Mouse (Mus musculus): ENCODE results near the gene H2afv.
A peak's percentile ranks its signal among the peaks of the same experiment; 100 is the strongest.

H2afv gene

DNA sequence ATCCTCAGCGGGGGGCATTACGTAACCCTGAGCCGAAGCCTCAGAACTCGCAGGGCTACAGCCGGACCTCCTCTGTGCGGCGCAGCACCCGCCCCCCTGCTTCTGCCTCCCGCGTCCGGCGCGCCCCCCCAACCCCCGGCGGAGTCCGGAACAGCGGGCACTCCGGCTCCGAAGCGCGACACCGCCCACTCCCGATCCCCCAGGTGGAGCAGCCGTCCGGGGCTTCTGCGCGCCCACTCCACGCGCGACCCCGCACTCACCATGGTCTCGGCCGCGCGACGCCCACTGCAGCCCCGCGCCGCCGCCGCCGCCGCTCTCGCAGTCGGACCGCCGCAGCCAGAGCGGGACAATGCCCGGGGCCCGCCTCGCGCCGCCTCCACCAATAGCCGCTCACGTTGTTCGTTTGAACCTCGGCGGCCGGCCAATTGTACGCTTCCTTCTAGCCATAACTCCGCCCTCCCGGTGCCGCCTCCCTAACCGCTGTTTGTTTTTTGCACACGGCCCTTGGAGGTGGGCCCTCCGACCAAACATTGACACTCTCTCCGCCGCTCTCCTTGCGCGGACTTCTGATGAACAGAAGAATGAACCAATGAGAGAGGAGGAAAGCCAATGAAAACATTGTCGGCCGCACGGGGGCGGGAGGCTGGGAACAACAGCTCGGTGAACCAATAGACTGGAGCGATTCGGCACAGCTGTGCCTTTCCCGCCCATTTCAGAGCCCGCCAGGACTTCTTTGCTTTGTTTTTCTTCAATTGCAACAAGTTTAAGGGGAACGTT is at the start of gene H2afv:
Gene H2afv, minus strand, starts transcription at position 367 of the 777 bp plus-strand sequence.
- peak; percentile 100 for DNase-seq

DNA sequence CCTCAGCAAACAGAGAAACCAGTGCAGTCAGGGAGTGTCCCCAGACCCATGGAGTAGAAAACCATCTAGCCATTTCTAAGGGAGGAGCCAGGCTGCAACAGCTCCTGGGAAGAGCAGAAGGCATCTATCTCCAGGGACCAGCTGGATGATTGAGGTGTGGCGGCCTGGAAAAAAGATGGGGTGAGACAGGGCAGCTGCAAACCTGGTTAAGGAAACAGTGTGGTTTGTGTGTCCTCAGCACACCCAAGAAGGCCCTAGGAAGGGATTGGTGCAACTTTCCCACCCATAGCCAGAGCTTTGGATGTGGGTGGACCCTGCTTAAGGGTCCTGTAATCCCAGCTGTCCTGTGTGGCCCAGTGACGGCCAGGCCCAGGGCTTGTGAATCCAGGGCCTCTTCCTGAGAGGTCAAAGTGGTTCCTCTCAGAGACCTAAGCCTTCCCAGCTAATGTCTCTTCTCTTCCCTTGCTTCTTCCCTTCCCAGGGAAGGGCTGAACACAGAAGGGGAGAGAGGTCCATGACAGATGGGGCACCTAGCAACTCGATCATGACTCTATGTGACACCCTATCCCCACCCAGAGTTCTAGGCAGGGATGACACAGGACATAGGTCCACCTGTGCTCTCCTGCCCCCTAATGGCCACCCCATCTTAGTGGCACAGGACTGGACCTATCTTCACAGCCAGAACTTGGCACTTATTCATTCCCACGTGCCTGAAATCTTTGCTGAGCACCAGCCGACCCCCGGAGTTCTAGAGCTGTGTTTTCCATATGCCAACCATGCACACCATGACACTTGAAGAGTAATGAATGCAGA is 45.7 kb upstream of the H2afv start:
- peak; percentile 55 for DNase-seq

DNA sequence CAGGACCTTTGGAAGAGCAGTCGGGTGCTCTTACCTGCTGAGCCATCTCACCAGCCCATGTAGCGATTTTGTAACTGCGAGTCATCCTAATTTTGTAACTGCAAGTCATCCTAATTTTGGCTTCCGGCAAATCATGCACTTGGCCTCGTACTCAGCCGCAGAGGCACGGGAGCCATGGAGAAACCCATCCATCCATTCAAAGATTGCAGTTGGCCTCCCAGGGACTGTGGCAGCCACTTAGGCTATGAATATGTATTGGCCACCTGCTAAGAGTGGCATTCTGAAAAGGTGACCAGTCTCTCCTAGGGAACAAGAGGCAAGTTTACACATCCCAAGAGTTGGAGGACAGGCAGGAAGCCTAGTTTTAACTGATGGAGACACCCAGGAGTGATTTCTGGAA is 45.0 kb upstream of the H2afv start:
- no peak for DNase-seq

DNA sequence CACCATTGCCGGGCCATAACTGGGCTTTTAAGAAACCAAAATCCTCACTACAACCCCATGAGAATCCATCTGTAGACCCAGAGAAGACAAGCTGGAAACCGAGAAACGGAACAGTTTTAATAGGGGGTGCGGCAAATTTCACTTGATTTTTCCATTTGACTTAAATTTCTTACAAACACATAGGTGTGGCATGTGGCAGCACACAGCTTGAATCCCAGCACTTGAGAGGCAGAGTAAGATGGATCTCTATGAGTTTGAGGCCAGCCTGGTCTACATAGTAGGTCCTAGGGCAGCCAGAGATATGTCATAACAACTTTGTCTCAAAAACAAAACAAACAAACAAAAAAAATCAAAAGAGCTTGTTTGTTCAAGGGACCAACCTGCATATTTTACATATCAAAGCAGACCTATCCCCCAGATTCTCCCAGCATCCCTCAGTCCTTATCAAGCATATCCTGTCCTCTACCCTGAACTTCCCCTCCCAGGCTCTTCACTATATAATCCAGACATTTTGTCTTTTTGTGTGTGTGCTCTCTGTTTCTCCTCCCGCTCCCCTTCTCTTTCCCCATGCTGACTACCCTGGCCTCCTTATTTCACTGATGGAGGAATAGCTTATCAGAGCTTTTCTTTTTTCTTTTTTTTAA is 43.9 kb upstream of the H2afv start:
- DNase-seq: no peak

DNA sequence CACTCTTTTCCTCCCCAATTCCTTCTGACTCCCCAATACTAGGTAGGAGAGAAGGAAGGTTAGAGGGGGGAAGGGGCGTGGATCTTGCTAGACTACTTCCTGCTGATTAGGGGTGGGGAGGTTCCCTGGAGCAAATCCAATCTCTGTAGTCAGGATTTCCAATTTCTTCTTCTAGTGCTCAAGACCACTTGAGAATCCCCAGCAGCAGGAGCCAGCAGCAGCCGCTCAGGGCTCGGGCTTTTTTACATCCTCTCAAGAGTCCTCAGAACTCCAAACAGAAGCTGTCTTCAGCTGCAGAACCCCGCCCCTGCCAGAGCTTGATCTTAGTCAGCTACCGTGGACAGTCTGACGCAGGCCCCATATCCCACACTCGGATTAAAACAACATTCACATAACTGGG is 43.3 kb upstream of the H2afv start:
- DNase-seq: no peak

DNA sequence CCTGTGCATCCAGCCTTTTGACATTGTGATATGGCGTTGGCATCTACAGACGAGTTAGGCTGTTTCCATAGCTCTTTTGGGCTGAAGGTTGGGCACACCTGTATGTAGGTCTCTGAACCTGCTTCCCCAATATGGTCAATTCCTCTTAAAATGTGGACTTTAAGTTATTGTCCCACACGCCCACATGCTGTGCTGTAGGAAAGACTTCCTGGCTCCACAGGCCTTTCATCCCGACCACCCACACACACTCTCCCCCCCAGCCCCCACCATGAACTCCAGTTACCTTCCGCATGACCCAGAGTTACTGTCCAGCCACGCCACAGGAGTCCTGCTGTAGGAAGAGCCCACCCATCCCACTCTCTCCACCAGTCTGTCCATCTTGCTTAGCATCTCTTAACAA is 42.7 kb upstream of the H2afv start:
- DNase-seq: no peak

DNA sequence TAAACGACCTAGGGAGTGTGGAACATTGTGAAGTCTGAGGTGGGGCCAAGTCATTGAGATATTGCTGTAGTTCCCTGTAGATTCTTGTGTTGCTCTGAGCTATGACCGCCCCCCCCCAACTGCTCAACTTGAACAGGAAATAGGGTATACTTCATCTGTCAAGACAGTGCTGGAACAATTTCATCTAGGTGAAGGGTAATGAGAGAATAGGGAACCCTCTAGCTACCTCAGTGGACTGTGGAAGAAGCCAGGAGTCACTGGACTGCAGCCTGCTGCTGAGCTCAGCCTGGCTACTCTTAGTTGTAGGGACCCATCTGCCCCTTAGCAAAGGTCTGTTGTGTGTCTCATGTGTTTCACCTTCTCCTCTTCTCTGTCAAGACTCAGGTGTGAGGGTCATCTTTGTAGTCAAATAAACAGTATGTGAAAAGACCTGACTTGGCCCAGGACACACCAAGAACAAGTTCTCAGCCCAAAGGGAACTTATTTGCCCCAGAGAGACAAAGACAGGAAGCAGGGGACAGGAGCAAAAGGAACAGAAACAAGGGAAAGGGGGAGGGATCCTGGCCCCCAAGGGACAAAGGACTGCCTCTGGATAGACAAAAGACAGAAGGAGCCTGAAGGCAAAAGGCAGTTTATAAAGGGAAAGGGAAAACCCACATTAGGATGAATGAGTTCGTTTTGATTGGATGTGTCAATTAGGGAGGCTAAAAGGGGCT is 40.2 kb upstream of the H2afv start:
- no peak for DNase-seq

DNA sequence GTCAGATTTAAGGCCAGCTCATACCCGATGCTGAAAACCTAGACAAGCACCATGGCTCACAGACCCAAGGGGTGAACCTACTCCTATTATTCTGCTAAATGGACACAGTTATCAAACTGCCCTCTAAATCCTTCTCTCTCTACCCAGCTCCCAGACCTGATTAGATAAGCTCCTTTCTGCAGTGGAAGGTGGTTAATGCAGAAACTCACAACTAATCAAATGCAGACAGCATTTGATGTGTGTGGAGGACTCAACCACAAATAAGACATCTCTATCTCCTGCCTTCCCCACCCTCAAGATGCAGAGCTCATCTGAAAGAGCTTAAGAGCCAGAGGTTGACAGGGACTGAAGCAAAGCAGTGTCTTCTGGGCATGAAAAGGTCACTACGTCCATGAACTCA is 38.9 kb upstream of the H2afv start:
- no peak for DNase-seq

DNA sequence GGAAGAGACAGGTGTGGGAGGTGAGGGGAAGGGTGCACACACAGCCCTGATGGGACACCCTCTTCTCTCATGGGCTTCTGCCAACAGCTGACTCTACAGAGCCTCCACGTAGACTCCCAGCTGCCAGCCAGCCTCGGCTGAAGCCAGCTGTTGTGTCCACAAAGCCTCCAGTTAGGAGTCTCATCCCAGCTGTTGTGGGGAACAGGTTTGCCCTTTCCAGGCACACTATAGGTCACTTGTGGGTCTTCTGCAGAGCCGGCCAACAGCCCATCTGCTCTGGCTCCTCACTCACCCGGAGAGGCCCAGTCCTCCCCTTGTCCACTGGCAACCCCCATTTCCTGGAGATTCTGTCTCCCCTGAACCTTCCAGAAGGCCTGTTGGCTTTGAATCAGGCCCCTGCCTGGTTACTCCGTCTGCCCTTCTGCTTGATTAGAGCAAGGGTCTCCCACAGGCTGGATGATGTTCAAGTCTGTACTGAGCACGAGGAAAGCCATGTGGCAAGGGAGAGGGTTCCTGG is 37.5 kb upstream of the H2afv start:
- DNase-seq: no peak

DNA sequence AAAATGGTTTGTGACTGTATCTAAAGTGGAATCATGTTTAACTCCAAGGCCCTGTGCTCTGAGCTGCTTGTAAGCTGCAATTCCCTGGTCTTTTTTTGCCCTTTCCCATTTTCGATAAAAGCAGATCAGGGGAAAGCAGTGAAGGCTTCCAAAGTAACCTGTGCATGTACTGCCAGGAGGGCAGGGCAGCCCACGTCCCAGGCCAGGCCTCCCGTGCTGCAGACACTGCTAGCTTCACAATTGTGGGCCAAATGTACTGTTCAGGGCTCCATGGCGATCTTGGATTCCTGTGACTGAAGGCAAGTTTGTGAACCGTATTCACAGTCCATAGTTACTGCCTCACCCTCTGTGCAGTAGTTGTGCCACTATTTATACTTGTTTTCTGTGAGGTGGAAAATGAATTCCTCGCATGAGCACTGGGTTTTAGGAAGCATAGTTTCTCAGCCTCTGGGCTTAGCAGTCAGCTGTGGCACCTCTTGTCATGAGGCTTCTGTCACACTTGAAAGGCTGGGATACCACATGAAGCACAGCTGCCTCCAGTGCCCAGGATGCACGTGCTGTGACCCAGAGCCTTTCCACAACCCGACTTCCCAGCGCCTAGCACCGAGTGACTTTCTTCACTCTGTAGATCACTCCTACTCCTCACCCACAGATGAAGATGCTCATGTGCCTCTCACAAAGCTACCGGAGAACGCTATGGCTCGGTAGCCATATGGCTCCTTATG is 36.6 kb upstream of the H2afv start:
- DNase-seq: no peak

DNA sequence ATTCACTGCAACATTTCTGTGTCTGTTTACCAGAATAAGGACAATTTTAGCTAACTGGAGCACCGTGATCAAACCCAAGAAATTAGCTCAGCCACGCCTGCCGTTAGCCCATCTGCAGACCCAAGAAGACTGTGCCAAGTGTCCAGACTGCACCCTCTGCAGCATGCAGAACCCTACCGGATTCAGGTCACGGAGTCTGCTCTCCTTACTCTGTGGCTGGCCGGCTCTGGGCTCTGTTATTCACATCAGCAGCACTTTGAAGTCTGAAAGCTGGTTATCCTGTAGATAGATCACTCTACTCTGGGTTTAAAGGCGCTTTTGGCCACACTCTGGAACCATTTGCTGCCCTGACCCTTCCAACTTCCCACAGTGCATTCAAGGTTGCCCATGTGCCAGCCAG is 35.9 kb upstream of the H2afv start:
- DNase-seq: no peak

DNA sequence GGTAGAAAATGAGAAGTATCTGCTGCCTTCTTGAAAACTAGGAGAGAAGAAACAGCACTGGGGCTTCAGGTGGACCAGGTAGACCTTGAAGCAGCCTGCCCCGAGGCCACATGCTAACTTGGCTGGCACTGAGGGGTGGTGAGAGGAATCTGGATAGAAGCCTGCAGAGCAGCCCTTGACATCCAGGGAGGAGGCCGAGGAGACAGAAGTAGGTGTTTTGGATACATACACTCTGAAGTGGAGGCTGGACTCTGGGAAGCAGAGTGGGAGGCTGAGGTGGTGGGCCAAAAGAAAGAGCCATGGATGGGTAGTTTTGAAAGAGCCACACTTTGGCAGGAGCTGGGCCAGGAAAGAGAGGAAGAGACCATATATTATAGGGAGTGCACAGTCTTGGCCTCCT is 35.0 kb upstream of the H2afv start:
- no peak for DNase-seq

DNA sequence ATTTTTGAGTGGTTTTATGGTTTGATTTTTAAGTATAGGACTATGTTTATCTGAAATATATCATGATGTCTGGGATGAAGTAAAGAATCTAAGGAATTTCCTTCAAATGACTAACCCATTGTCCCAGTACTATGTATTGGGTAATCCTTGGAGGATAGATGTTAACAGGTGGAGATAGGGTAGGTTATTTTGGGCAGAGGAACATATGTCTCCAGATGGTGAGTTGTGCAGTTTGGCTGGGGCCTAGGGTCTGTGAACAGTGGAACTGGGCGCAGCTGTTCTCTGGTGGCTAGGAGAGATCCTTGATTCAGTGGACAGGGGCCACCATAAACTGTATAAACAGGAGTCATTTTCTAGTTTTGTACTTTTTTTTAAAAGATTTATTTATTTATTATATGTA is 33.1 kb upstream of the H2afv start:
- no peak for DNase-seq

DNA sequence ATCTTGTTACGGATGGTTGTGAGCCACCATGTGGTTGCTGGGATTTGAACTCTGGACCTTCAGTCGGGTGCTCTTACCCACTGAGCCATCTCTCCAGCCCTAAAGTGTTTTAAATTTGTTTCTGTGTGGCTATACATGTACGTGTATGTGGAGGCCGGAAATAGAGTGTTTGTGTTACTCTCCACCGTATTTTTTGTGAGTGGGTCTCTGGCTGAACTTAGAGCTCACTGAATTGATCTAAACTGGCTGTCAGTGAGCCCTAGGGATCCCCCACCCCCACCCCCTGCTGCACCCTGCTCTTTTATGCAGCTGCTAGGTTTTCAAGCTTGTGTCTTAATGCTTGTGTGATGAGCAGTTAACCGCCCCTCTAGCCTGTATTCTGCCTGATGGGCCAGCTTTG is 32.6 kb upstream of the H2afv start:
- no peak for DNase-seq

DNA sequence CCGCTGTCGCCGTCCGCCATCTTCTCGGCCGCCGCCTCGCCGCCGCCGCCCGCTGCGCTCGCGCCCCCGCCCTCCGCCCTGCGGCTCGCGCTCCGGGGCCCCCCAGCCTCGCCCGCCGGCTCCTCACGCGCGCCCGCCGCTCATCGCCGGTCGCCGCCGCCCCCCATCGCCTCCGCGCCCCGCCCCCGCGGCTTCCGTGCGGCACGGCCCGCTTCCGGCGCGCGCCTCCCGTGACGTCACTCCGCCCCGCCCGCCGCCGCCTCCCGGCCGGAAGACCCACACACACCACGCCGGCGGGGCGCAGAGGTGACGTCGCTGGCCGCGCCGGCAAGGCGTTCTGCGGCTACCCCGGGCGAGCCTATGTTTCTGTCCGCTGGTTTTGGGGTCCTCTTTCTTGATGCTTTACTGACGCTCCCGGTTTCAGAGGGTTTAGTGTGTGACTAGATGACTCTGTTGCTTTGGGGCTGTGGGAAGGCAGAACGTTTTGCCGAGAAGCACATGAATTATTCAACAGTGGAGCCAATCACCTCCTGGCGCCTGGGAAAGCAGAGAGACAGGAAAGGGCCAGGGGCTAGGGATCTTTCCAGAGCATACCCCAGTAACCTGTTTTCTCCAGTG is 31.7 kb upstream of the H2afv start, which contains the start of gene Purb:
Gene Purb, minus strand, starts transcription at position 51 of the 618 bp plus-strand sequence.
- peak; percentile 93 for DNase-seq

DNA sequence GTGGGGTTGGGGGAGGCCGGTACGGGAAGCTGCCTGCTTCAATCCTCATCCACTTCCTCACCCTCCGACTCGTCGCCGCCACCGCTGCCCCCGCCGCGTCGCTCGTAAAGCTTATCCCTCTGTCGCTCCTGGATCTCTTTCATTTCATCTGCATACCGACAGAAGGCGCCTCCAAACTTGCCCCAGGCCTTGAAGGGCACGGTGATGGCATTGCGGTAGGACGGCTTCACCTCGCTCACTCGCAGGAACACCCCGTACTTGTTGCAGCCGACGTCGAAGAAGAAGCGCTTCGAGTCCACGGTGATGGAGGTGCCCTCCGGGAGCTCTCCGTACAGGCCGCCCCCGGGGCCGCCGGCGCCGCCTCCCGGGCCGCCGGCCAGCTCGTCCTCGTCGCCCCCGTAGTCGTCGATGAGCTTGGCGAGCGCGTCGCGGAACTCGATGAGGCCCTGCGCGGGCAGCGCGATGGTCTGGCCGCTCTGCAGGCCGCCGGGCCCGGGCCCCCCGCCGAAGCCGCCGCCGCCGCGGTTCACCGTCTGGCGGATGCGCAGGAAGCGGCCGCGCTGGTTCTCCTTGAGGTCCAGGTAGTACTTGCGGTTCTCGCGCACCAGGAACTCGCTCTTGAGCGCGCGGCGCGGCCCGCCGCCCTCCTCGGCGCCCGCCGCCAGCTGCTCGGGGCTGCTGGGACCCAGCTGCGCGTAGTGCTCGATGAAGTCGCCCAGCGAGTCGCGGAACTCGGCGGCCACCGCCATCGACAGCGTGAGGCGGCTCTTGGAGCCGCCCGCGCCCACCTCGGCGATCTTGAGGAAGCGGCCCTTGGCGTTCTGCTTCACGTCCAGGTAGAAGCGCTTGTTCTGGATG is 30.9 kb upstream of the H2afv start:
- DNase-seq: peak; percentile 62

DNA sequence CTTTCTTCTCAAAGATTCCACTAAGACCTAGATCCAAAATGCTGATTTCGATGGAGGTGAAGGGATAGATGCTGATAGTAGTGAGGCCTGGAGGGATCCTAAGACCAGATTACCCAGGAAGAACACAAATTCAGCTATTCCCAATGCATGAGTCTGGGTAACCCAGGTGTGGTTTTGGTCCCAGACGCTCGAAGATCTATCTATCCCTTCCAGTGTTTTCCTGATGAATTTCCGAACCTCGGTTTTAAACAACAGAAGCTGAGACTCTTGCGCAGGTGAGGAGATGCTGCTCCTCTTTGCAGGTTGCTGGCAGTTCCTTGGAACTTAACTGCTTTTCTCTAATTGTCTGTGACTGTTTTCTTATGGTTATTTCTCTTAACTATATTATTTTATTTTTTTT is 30.1 kb upstream of the H2afv start:
- DNase-seq: no peak

DNA sequence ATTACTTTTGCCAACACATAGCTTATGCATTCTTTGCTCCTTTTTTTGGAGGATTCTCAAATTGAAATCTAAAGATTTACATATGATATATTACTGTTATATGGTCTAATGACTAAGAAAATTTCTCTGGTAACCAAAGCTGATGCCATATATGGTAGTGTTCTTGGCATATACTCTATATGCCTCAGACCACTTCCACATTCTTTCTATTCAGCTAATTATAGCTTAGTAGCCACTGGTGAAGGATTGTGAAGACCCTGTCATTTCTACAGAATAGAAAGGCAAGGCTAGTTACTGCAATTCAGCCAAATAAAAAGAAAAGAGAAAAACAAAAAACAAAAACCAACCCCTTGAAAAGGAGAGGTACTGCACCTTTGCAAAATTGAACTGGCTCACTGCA is 27.8 kb upstream of the H2afv start:
- DNase-seq: no peak

DNA sequence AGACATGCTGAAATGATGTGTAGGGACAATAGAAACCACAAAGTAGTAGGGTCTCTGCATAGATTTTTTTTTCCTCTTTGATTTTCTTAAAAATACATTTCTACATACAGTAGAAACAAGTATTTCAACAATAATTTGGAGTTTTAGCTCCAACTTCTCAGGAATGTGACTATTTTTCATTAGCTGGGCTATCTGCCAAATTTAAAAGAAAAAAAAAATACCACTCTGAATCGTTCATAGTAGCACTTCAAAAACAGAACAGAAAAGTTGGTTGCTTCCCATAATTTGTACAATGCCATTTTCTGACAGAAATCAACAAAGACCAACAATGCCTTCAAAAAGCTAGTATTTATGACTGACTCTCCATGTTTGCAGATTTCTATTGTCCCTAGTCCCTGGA is 27.2 kb upstream of the H2afv start:
- DNase-seq: no peak

DNA sequence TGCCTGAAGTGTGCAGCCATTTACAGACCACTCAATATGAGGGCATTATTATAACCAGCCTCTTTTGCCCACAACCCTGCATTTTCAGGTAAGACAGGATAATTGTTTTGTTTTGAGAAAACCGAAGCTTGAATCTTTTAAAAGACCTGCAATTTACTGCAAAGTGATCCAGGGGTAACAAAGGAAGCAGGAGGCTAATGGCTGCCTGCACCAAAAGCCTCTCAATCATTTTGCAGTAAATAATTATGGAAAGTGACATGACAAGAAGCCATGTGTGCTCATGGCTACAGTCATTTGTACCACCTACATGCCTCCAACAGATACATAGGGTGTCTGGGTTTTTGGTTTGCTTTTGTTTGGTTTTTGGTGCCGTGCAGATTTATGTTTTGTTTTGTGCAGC is 26.8 kb upstream of the H2afv start:
- DNase-seq: no peak

DNA sequence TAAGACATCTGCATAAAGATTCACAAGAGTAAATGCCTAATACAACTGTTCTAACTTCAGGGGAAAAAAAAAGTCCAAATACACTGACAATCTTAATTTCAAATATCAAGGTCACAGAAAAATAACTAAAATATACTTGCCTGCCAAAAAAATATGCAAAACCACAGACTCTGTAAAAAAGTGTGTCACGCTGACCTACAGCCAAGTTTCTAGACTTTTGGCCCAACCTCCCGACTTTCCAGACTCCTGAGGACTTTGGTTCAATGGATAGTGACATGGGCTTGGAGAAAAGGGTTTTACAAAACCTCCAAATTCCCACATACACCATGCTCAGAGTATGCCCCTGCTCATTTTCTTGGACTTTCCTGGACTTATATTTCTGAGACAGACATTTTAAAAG is 24.3 kb upstream of the H2afv start:
- no peak for DNase-seq
